Mouse (Mus musculus) thymus, postnatal 4 days (tissue): ENCODE data around the gene Actr1a.

Experiments used
- DNase-seq: peaks from one replicate; pipeline ENCODE4 v3.0.0; 2021

Gene Actr1a

GRCm38 (mm10) chr19:46399372-46399771, 3.8 kb upstream of the Actr1a start:
- no peak for DNase-seq

- DNase-seq = no peak
These were observed 2.9 kb upstream of the Actr1a start for GRCm38 (mm10) chr19:46398401-46398800.

- DNase-seq = peak; percentile 39
These were observed 2.0 kb upstream of the Actr1a start for GRCm38 (mm10) chr19:46397436-46398001.

- DNase-seq = peak; percentile 98
These were observed 1.3 kb upstream of the Actr1a start, which contains the start of gene Sufu for GRCm38 (mm10) chr19:46396686-46397435. Gene Sufu, plus strand, starts transcription at chr19:46396896.

GRCm38 (mm10) chr19:46396109-46396508, 561 bp upstream of the Actr1a start:
- DNase-seq = no peak

- peak; percentile 26 for DNase-seq
These were observed 838 bp downstream of the Actr1a start for GRCm38 (mm10) chr19:46394712-46395108.

- DNase-seq = peak; percentile 67
These were observed 3.5 kb downstream of the Actr1a start for GRCm38 (mm10) chr19:46392018-46392417.

- DNase-seq = peak; percentile 27
These were observed 5.7 kb downstream of the Actr1a start for GRCm38 (mm10) chr19:46389872-46390271.

- no peak for DNase-seq
These were observed 13.3 kb downstream of the Actr1a start for GRCm38 (mm10) chr19:46382275-46382674.

- no peak for DNase-seq
These were observed 19.7 kb downstream of the Actr1a start for GRCm38 (mm10) chr19:46375891-46376290.

GRCm38 (mm10) chr19:46375489-46375888, 20.1 kb downstream of the Actr1a start:
- no peak for DNase-seq

- DNase-seq = no peak
These were observed 21.0 kb downstream of the Actr1a start for GRCm38 (mm10) chr19:46374477-46375088.

- DNase-seq = peak; percentile 50
These were observed 26.3 kb downstream of the Actr1a start for GRCm38 (mm10) chr19:46369204-46369603.

GRCm38 (mm10) chr19:46367798-46368590, 27.6 kb downstream of the Actr1a start:
- no peak for DNase-seq

- DNase-seq = no peak
These were observed 32.1 kb downstream of the Actr1a start for GRCm38 (mm10) chr19:46363294-46364009.

GRCm38 (mm10) chr19:46362104-46362503, 33.4 kb downstream of the Actr1a start:
- DNase-seq = no peak

GRCm38 (mm10) chr19:46358381-46358780, 37.2 kb downstream of the Actr1a start:
- no peak for DNase-seq

- DNase-seq = peak; percentile 41
These were observed 37.9 kb downstream of the Actr1a start for GRCm38 (mm10) chr19:46357344-46358280.

GRCm38 (mm10) chr19:46356701-46357138, 38.8 kb downstream of the Actr1a start:
- peak; percentile 89 for DNase-seq

- no peak for DNase-seq
These were observed 45.2 kb downstream of the Actr1a start, which contains the start of gene 2310034G01Rik for GRCm38 (mm10) chr19:46350168-46350932. Gene 2310034G01Rik, minus strand, starts transcription at chr19:46350302.
